In the genomic region with DNA sequence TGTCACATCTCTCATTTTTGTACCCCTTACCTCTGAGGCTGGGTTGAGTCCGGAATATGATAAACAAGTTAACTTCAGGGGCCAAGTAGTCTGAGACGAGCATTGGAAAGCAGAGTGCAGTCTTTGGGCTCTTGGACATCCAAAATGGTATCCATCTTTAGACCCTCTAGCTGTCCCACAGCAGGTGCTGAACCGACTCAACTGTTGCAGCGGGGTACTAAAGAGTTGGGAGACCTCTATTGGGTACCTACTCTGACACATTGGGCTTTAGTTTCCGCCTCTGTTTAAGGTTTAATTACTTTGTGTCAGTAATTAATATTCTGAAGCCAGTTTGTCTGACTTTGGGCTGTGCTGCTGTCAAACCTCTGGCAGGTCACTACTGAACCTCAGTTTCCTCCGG, we compare ENCODE assay signal across 8 mouse cellular contexts. TPM values are rescaled to one million over a fixed set of nuclear protein-coding genes. Genes with fewer than 3 reads are reported as not detected.
DNase-seq lines count a peak whose midpoint lies in the region; ATAC-seq lines count a peak whose summit lies in the region.

No protein-coding gene starts in this region.

- ATAC-seq in forebrain, embryonic 11.5 days (replicated peaks; ENCODE audit: low FRiP score): no peak
- ATAC-seq in megakaryocyte, adult 5-6 weeks (ENCODE audit: poor library complexity, severe bottlenecking): no peak
- no peak for ATAC-seq in liver, embryonic 13.5 days (ENCODE audit: low read depth)

- peak overlapping the region; percentile 72 for H3K4me3 ChIP-seq in forebrain, embryonic 10.5 days
- H3K4me3 ChIP-seq in forebrain, embryonic 11.5 days (ENCODE audit: low read depth, low read length): no peak overlapping the region
- H3K4me3 ChIP-seq in megakaryocyte, embryonic 14.5 days (replicated peaks): peak overlapping the region; percentile 88
- peak overlapping the region; percentile 62; the same call in 1 of the 2 replicates for H3K4me3 ChIP-seq in liver, embryonic 13.5 days (replicated peaks)

- peaks cover 74% of the 10 kb centered on the region for H3K4me1 ChIP-seq in forebrain, embryonic 10.5 days
- H3K4me1 ChIP-seq in forebrain, embryonic 11.5 days (replicated peaks; ENCODE audit: control insufficient read depth, insufficient read depth, low read length): peaks cover 33% of the 10 kb centered on the region
- H3K4me1 ChIP-seq in megakaryocyte, embryonic 14.5 days: peaks cover 93% of the 10 kb centered on the region
- peaks cover 61% of the 10 kb centered on the region for H3K4me1 ChIP-seq in liver, embryonic 13.5 days (replicated peaks)

- H3K9me3 ChIP-seq in forebrain, embryonic 10.5 days: no peaks in the 10 kb centered on the region
- no peaks in the 10 kb centered on the region for H3K9me3 ChIP-seq in forebrain, embryonic 11.5 days (ENCODE audit: control insufficient read depth, low read length)
- H3K9me3 ChIP-seq in megakaryocyte, embryonic 14.5 days: no peaks in the 10 kb centered on the region
- no peaks in the 10 kb centered on the region for H3K9me3 ChIP-seq in liver, embryonic 13.5 days (replicated peaks)

- no peak overlapping the region for H3K4me2 ChIP-seq in forebrain, embryonic 11.5 days (ENCODE audit: low read depth, low read length, severe bottlenecking)
- H3K4me2 ChIP-seq in liver, embryonic 13.5 days: peak overlapping the region; percentile 86

- peaks cover 5% of the 10 kb centered on the region for H3K36me3 ChIP-seq in forebrain, embryonic 10.5 days (replicated peaks)
- H3K36me3 ChIP-seq in forebrain, embryonic 11.5 days (ENCODE audit: control insufficient read depth, insufficient read depth, low read length): no peaks in the 10 kb centered on the region
- peaks cover 77% of the 10 kb centered on the region for H3K36me3 ChIP-seq in megakaryocyte, embryonic 14.5 days (replicated peaks; ENCODE audit: low read length)
- H3K36me3 ChIP-seq in liver, embryonic 13.5 days: no peaks in the 10 kb centered on the region

- no peak overlapping the region for H3K27ac ChIP-seq in forebrain, embryonic 10.5 days
- H3K27ac ChIP-seq in forebrain, embryonic 11.5 days (ENCODE audit: low read depth, low read length): no peak overlapping the region
- no peak overlapping the region for H3K27ac ChIP-seq in liver, embryonic 13.5 days

- 26% methylated on average over 6 of the region's 6 CpGs for WGBS in forebrain, embryonic 10.5 days
- 24% methylated on average over 6 of the region's 6 CpGs for WGBS in forebrain, embryonic 11.5 days
- WGBS in liver, embryonic 13.5 days (ENCODE audit: insufficient replicate concordance): 44% methylated on average over 6 of the region's 6 CpGs

- no peak for DNase-seq in forebrain, embryonic 10.5 days (ENCODE audit: extremely low spot score, low spot score)
- no peak for DNase-seq in forebrain, embryonic 11.5 days (ENCODE audit: low spot score)
- DNase-seq in liver, embryonic 13.5 days: no peak
- no peak for DNase-seq in testis, postnatal 10 days (ENCODE audit: low spot score)
- DNase-seq in layer of hippocampus, postnatal 25 days (ENCODE audit: extremely low spot score in 1 of 2, low spot score in 1 of 2): no peak
- DNase-seq in kidney, postnatal 25 days: no peak

- H3K9ac ChIP-seq in forebrain, embryonic 11.5 days (ENCODE audit: low read length): no peak overlapping the region
- H3K9ac ChIP-seq in liver, embryonic 13.5 days: no peak overlapping the region

- H3K27me3 ChIP-seq in forebrain, embryonic 10.5 days (ENCODE audit: poor library complexity, severe bottlenecking): peaks cover 77% of the 10 kb centered on the region
- peaks cover 24% of the 10 kb centered on the region for H3K27me3 ChIP-seq in forebrain, embryonic 11.5 days (ENCODE audit: control insufficient read depth, insufficient read depth, low read length)
- peaks cover 8% of the 10 kb centered on the region for H3K27me3 ChIP-seq in megakaryocyte, embryonic 14.5 days (replicated peaks)
- H3K27me3 ChIP-seq in liver, embryonic 13.5 days: peaks cover 75% of the 10 kb centered on the region

RNA-seq across cellular contexts. Expression of a gene that starts 26.7 kb away (rescaled TPM):
- polyA plus RNA-seq in forebrain, embryonic 10.5 days (2016; fragmentation: Nextera tagmentation; extraction: Ambion mirVana): 5.8 and 7.4 TPM in 2 replicates
- polyA plus RNA-seq in forebrain, embryonic 11.5 days (2014; fragmentation: Nextera tagmentation; extraction: Ambion mirVana): 5.5 and 7.5 TPM in 2 replicates
- polyA plus RNA-seq in megakaryocyte, embryonic 14.5 days (2012; ENCODE audit: insufficient read depth, low replicate concordance): 42.4 and 114 TPM in 2 replicates
- 3.0 and 4.4 TPM in 2 replicates for total RNA-seq in megakaryocyte, adult 5-6 weeks (2015)
- total RNA-seq in megakaryocyte, adult 5-6 weeks (2017): 0.77 and 3.6 TPM in 2 replicates
- 1.3 and 1.4 TPM in 2 replicates for polyA plus RNA-seq in liver, embryonic 13.5 days (2015; fragmentation: Nextera tagmentation; extraction: Ambion mirVana)
- 100 to 1,000 TPM in 1 of 2 experiments, 10 to 100 TPM in 1; 96.9 to 109 TPM for total RNA-seq in layer of hippocampus, postnatal 25 days (2021)
